Mouse (Mus musculus) brain, embryonic 14.5 days (tissue): Measurements from ENCODE around the gene Cntnap1.

Source experiments
- CTCF ChIP-seq: fragments of 200-500 bp; IDR thresholded peaks from 2 replicates; pipeline ENCODE4 v1.5.1; 2012; ENCODE audit warnings: inconsistent platforms, mild to moderate bottlenecking, moderate library complexity, borderline replicate concordance; ENCODE audit not compliant: insufficient read depth, insufficient read length; ENCODE audit errors: extremely low read depth
- POLR2A ChIP-seq: fragments of 200-500 bp; IDR thresholded peaks from 2 replicates; pipeline ENCODE4 v1.6.1; 2012; ENCODE audit warnings: mild to moderate bottlenecking, inconsistent platforms, borderline replicate concordance; ENCODE audit not compliant: poor library complexity, insufficient read depth, insufficient read length, severe bottlenecking; ENCODE audit errors: extremely low read depth

DNA sequence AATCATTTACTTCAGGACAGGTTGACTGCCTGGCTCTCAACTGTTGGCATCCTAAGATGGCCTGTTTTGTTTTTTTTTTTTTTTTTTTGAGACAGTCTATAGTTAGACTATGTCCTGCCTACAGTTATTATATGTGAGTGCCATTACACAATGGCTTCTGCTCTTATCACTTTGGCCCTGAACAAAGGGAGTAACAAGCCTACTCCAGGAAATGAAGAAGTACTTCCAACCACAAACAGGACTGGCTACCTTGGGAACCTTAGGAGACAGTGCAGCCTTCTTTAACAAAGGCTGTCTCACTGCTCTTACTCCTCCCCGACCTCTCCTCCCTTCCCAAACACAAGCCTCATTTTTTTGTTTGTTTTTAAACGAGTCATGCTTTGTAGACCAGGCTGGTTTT lies 50.5 kb downstream of the Cntnap1 start:
- no peak for TF ChIP-seq CTCF
- no peak for TF ChIP-seq POLR2A
